Mouse (Mus musculus) Patski (cell line): ENCODE measurements at regions not wholly inside any gene's neighbourhood (a gene's known extent, or its start where the extent isn't known, plus 50 kb on each side); places are given as distances from the start of the nearest gene placed in this dataset.

Source experiments
- ATAC-seq: fragments of 100-300 bp; one replicate; pipeline ENCODE4 v1.8.0; 2021
- CTCF ChIA-PET: fragments of 350-600 bp; sonication (Branson Sonifier 250); formaldehyde crosslinking; loops from one replicate; lab custom pipeline; 2022; ENCODE audit warnings: inconsistent platforms; lab: Charles Lee
- POLR2A ChIA-PET: fragments of 350-600 bp; sonication (Branson Sonifier 250); formaldehyde crosslinking; loops from one replicate; lab custom pipeline; 2022; ENCODE audit warnings: antibody characterized with exemption, inconsistent platforms; lab: Charles Lee
- DNase-seq: peaks from one replicate; pipeline ENCODE4 v3.0.0-alpha.2; 2011; ENCODE audit warnings: low read depth, low spot score
- H3K27me3 ChIP-seq: fragments of 371-371 bp; one replicate; pipeline ENCODE4 v1.5.1; 2021
- CTCF ChIP-seq: fragments of 100-300 bp; IDR thresholded peaks from one replicate; pipeline ENCODE4 v1.5.1; 2021
- in situ Hi-C: fragments of 300-500 bp; cut with MboI; formaldehyde crosslinking; loops from 3 replicates; pipeline ENCODE4 v1.11.1; 2018; ENCODE audit warnings: low pct_unique_long_range_greater_than_20kb, mixed read lengths

- no peak for ATAC-seq
- no peak for DNase-seq
- TF ChIP-seq CTCF = no peak
- CTCF ChIA-PET = interaction anchor here (1.2 kb wide), 1 partner anchor 13 kb away, joined by 3 read pairs; no protein-coding TSS in a partner anchor
- no peaks in the 10 kb centered on the region for H3K27me3 ChIP-seq
- POLR2A ChIA-PET = no interaction called here
- in situ Hi-C loops = no loop called here
Observed at GRCm38 (mm10) chr8:7594436-7594835, 1066.6 kb downstream of the Efnb2 start.

- H3K27me3 ChIP-seq = peaks cover 21% of the 10 kb centered on the region
- ChIA-PET CTCF (no interaction called here), POLR2A (no interaction called here)
- in situ Hi-C loops = no loop called here
- no peak for DNase-seq
- no peak for ATAC-seq
- no peak for TF ChIP-seq CTCF
Observed at GRCm38 (mm10) chr8:7575641-7576040, 1085.4 kb downstream of the Efnb2 start.

- CTCF ChIA-PET = interaction anchor here (1.3 kb wide), 1 partner anchor 34 kb away, joined by 3 read pairs; no protein-coding TSS in a partner anchor
- in situ Hi-C loops = no loop called here
- POLR2A ChIA-PET = no interaction called here
- DNase-seq = no peak
- H3K27me3 ChIP-seq = no peaks in the 10 kb centered on the region
- ATAC-seq = no peak
- no peak for TF ChIP-seq CTCF
Observed at GRCm38 (mm10) chr8:7560645-7561044, 1100.4 kb downstream of the Efnb2 start.

- H3K27me3 ChIP-seq = no peaks in the 10 kb centered on the region
- DNase-seq (no peak), ATAC-seq (no peak)
- CTCF ChIA-PET = interaction anchor here (1.1 kb wide), 1 partner anchor 22 kb away, joined by 3 read pairs; no protein-coding TSS in a partner anchor
- TF ChIP-seq CTCF = no peak
- POLR2A ChIA-PET = no interaction called here
- in situ Hi-C loops = no loop called here
Observed at GRCm38 (mm10) chr8:7554756-7555155, 1106.3 kb downstream of the Efnb2 start.
